Mouse (Mus musculus) embryonic facial prominence, embryonic 11.5 days (tissue): ENCODE results near the gene 1700016D06Rik. TPM values are rescaled to one million over a fixed set of nuclear protein-coding genes. Genes with fewer than 3 reads are reported as not detected.

ENCODE experiments used
- ATAC-seq: fragments of 200-750 bp; cut with Nextera tagmentation; replicated peaks from 2 replicates; pipeline ENCODE4 v1.8.0; 2017; ENCODE audit warnings: low read depth; ENCODE audit not compliant: insufficient number of reproducible peaks, low FRiP score, low TSS enrichment
- DNase-seq: peaks from one replicate; pipeline ENCODE4 v3.0.0-alpha.2; 2015; ENCODE audit warnings: low spot score
- H3K27ac ChIP-seq: fragments of 300-500 bp; sonication (generic); replicated peaks from 2 replicates; pipeline ENCODE4 v1.5.1; 2014; ENCODE audit warnings: mild to moderate bottlenecking, low read depth, low read length, control low read depth
- H3K27me3 ChIP-seq: fragments of 300-500 bp; sonication (generic); 2 replicates; pipeline ENCODE4 v1.6.1; 2014; ENCODE audit warnings: mild to moderate bottlenecking, low read length, moderate library complexity, mixed read lengths; ENCODE audit not compliant: control insufficient read depth, insufficient read depth
- H3K36me3 ChIP-seq: fragments of 300-500 bp; sonication (generic); replicated peaks from 2 replicates; pipeline ENCODE4 v1.6.1; 2014; ENCODE audit warnings: low read depth, mild to moderate bottlenecking, low read length, moderate library complexity, mixed read lengths; ENCODE audit not compliant: control insufficient read depth, insufficient read depth
- H3K4me1 ChIP-seq: fragments of 300-500 bp; sonication (generic); 2 replicates; pipeline ENCODE4 v1.6.1; 2014; ENCODE audit warnings: low read length, mixed read lengths; ENCODE audit not compliant: control insufficient read depth, insufficient read depth
- H3K4me2 ChIP-seq: fragments of 300-500 bp; sonication (generic); 2 replicates; pipeline ENCODE4 v1.6.1; 2014; ENCODE audit warnings: low read depth, mild to moderate bottlenecking, control low read depth, low read length, moderate library complexity
- H3K4me3 ChIP-seq: fragments of 300-500 bp; sonication (generic); 2 replicates; pipeline ENCODE4 v1.5.1; 2014; ENCODE audit warnings: low read depth, low read length, control low read depth
- H3K9ac ChIP-seq: fragments of 300-500 bp; sonication (generic); replicated peaks from 2 replicates; pipeline ENCODE4 v1.6.1; 2014; ENCODE audit warnings: mild to moderate bottlenecking, control low read depth, low read length
- H3K9me3 ChIP-seq: fragments of 300-500 bp; sonication (generic); replicated peaks from 2 replicates; pipeline ENCODE4 v1.6.1; 2016; ENCODE audit warnings: mild to moderate bottlenecking, low read length, inconsistent platforms, mixed read lengths; ENCODE audit not compliant: control insufficient read depth
- WGBS: fragments of 180-500 bp; shearing (Covaris S2); extraction: QIAGEN DNeasy Blood & Tissue Kit; methylation state at CpG from one replicate; pipeline ENCODE4 v1.1.7; 2014; 5-methylcytosine and 5-hydroxymethylcytosine counted together
- polyA plus RNA-seq: library from polyadenylated mRNA; unstranded; fragments of >200 nt; fragmentation: Nextera tagmentation; extraction: Ambion mirVana; gene quantifications from 2 replicates; pipeline ENCODE4 v1.2.1, GENCODE M21; 2014

1700016D06Rik gene
- polyA plus RNA-seq, 1 experiment from 2014 or later, result not detected

DNA sequence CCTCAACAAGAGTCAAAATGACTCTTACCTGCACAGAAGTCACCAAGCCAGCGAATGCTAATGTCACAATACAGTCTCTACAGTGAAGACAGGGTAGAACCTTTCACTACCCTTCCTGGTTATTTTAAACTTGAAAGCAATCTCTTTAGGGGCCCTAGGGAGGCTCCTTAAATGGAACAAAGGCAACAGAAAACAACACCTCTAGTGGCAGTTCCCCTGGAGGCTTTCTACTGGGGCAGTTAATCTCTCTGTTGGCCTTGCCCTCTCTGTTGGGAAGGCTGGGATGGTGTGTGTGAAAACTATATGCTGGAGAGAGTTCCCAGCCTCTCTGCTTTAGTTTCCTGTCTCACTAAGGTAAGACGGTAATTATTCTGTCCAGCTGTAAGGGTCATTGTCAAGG is 60.3 kb downstream of the 1700016D06Rik start:
- Histone ChIP-seq H3K4me2 (no peak overlapping the region), H3K9ac (no peak overlapping the region), H3K36me3 (no peaks in the 10 kb centered on the region), H3K27me3 (no peaks in the 10 kb centered on the region), H3K27ac (no peak overlapping the region), H3K4me1 (no peaks in the 10 kb centered on the region), H3K9me3 (no peaks in the 10 kb centered on the region), H3K4me3 (no peak overlapping the region)
- DNase-seq (no peak), ATAC-seq (no peak)
- 40% methylated on average over 2 of the region's 2 CpGs for WGBS

DNA sequence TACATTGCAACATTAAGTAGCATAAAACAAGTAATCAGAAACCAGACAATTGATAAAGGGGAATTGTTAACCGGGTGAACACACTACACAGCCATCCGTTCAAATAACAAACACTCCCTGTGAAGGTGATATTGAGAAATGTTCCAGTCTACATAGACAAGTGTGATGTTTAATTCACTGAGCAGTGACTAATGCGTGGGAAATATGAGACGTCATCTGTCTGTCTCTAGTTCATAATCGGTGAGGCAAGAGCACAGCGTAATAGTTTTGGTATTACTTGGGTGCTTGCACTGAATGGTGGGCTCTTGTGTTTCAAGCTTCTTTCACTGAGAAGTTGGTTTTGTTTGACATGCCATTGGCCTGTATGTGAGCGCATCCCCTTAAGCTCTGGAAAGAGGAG is 63.3 kb downstream of the 1700016D06Rik start:
- WGBS, result 93% methylated on average over 7 of the region's 7 CpGs
- no peak overlapping the region for H3K4me2 ChIP-seq
- no peaks in the 10 kb centered on the region for H3K27me3 ChIP-seq
- no peaks in the 10 kb centered on the region for H3K9me3 ChIP-seq
- no peak overlapping the region for H3K4me3 ChIP-seq
- no peaks in the 10 kb centered on the region; the same call in 1 of the 2 replicates for H3K4me1 ChIP-seq
- H3K9ac ChIP-seq, result no peak overlapping the region
- H3K27ac ChIP-seq, result no peak overlapping the region
- ATAC-seq, result no peak
- no peaks in the 10 kb centered on the region for H3K36me3 ChIP-seq
- no peak for DNase-seq

DNA sequence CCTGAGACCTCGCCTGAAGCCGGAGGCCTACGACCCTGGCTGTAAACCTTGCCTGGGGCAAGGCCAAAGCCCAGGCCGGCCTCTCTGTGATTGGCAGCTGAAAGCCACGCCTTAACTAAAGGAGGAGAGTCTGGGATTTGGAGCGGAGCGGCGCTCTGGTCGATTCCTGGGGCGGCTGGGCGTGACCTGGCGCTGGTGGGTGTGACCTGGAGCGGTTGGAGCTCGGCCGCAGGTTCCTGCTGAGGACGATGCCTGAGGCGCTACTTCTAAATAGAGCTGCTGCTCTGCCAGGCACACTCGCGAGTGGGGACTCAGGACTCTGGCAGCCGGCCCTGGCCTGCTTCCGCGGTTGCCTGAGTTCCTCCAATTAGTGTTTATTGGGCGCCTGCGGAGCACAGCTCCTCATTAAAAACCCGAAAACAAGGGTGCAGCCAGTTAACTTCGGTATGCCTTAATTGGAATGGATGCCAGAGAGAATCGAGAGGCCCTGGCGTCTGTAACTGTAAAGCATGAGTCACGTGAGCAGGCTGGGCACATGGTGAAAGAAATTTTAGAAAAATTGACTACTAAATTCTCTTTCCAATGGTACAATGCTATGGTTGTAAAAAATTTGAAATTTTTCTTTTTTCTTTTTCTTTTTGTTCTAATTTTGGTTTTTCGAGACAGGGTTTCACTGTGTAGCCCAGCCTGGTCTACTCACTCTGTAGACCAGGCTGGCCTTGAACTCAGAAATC is 64.4 kb downstream of the 1700016D06Rik start:
- no peaks in the 10 kb centered on the region for H3K9me3 ChIP-seq
- 4% methylated on average over 30 of the region's 30 CpGs for WGBS

DNA sequence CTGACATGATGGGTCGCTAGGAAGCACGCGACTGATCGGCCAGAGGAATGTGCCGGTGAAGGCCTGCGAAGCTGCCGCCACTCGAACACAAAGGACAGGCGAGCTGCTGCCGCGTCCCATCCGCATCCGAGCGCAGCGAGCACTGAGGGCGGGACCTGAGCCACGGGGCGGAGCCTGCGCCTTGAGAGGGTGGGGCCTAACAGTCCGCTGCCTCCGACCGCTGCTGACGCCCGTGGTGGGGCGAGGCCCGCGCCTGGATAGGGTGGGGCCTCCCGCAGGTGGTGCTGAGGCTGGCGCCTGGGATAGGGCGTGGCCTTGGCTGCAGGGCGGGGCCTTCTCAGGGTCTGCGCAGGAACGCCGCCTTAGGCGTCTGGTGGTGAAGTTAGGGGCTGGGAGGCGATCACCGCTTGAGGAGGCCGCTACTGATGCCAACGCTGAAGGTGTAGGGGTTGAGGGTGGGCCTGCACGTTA is 65.2 kb downstream of the 1700016D06Rik start, which contains the start of gene Ankrd10:
Ankrd10 (minus strand) TSS at position 147 of the 471 bp plus-strand sequence.
- ATAC-seq (peak; percentile 94), DNase-seq (peak; percentile 98)
- no peaks in the 10 kb centered on the region for H3K27me3 ChIP-seq
- peak within 1 kb of the TSS; percentile 98 for H3K27ac ChIP-seq
- H3K9ac ChIP-seq, result peak within 1 kb of the TSS; percentile 98
- H3K36me3 ChIP-seq, result peaks cover 7% of the 10 kb centered on the region
- H3K4me3 ChIP-seq, result peak within 1 kb of the TSS; percentile 94
- 0% methylated on average over 40 of the region's 40 CpGs for WGBS
- H3K9me3 ChIP-seq, result no peaks in the 10 kb centered on the region
- H3K4me1 ChIP-seq, result no peaks in the 10 kb centered on the region; the same call in 1 of the 2 replicates
- peak within 1 kb of the TSS; percentile 78 for H3K4me2 ChIP-seq

More for the DNA sequence above, 64.4 kb downstream of the 1700016D06Rik start:
- peak; percentile 60 for ATAC-seq
- Histone ChIP-seq H3K36me3 (0 out of 2 replicates have a peak, but pooled peaks cover 3% of the 10 kb centered on the region), H3K9ac (peak overlapping the region; percentile 38), H3K4me2 (peak overlapping the region; percentile 76), H3K4me3 (peak overlapping the region; percentile 94), H3K4me1 (no peaks in the 10 kb centered on the region; the same call in 1 of the 2 replicates), H3K27ac (peak overlapping the region; percentile 98), H3K27me3 (no peaks in the 10 kb centered on the region)
- DNase-seq, result peak; percentile 79

DNA sequence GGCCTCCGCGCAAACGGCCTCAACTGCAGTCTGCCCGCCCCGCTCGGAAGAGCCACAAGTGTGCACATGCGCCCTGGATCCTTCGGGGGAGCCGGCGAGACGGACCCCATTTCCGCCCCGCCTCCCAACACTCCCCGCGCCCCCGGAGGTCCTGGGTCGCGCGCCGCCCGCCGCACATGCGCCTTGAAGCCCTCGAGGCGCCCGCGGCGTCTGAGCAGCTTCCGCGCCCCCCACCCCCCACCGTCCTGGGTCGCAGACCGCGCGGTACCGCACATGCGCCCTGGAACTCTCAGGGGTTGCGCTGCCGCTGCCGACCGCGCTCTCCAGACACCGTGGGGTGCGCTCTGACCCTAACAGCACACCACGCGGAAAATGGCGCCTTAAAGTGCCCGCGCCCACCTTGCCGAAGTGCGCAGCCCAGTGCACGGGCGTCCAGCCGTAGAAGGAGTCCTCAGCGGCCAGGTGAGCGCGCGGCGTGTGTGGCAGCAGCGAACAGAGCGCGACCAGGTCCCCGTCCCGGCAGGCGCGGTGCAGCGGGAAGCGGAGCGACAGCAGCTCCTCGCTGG is 65.8 kb downstream of the 1700016D06Rik start:
- peak overlapping the region; percentile 94 for H3K4me3 ChIP-seq
- ATAC-seq (peak; percentile 88), DNase-seq (peak; percentile 95)
- under 1% methylated on average over 69 of the region's 70 CpGs for WGBS
- H3K27me3 ChIP-seq, result no peaks in the 10 kb centered on the region
- peak overlapping the region; percentile 98 for H3K9ac ChIP-seq
- no peaks in the 10 kb centered on the region; the same call in 1 of the 2 replicates for H3K4me1 ChIP-seq
- H3K27ac ChIP-seq, result peak overlapping the region; percentile 98
- H3K4me2 ChIP-seq, result peak overlapping the region; percentile 78
- H3K9me3 ChIP-seq, result no peaks in the 10 kb centered on the region
- peaks cover 8% of the 10 kb centered on the region for H3K36me3 ChIP-seq

DNA sequence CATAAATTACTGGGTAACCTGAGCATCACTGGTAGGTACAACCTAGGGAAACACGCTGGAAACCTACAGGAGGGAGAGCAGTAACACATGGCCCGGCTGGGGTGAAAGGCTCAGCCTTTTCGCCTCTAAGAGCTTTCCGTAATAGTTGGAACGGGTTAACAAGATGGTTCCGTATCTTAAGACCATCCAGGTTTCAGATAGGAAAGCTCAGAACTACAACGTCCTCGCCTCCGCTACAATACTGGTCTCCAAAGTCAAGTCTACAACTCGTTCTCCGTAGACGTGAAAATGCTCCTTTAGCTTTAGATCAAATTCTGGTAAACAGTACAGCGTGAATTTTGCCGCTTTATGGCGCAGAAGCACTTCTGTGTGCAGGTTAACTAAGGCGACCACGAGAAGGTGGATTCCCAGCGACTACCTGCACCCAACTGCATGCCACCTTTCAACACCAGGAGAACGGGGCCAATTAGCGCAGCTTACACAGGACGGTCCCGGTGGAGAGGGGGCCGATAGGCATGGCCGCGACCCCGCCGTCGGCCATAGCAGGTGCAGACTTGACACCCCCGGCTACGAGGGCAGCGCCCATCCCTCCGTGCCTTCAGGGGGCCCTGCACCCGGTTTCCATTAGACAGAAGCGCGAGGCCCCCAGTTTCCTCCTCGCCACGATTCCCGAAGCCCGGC is 66.4 kb downstream of the 1700016D06Rik start:
- Histone ChIP-seq H3K27ac (no peak overlapping the region), H3K36me3 (peaks cover 8% of the 10 kb centered on the region), H3K27me3 (no peaks in the 10 kb centered on the region), H3K4me1 (no peaks in the 10 kb centered on the region; the same call in 1 of the 2 replicates), H3K9me3 (no peaks in the 10 kb centered on the region), H3K4me2 (peak overlapping the region; percentile 78), H3K9ac (peak overlapping the region; percentile 98), H3K4me3 (peak overlapping the region; percentile 94)
- WGBS, result under 1% methylated on average over 39 of the region's 39 CpGs
- ATAC-seq (peak; percentile 1; the same call in 1 of the 2 replicates), DNase-seq (peak; percentile 17)

DNA sequence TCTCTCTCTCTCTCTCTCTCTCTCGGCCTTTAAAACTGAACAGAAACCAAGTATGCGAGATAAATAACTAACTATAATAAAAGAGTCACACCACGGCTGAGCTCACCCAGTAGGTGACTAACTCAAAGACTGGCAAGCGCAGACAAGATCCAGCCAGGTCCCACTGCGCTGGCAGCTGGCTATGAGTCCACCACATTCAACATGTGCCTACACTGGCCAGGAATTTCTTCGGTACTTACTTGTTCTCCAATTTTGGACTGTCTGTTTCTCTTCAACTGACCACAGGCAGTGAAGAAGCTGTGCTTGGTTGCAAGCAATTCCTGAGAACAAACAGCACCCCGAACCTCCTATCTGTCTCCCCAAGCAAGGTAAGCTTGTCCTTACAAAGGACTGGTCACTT is 67.4 kb downstream of the 1700016D06Rik start:
- Histone ChIP-seq H3K4me2 (peak overlapping the region; percentile 78), H3K4me3 (peak overlapping the region; percentile 94), H3K27me3 (no peaks in the 10 kb centered on the region), H3K9ac (0 out of 2 replicates have a peak overlapping the region, but pooled peaks have one; percentile 23), H3K4me1 (no peaks in the 10 kb centered on the region; the same call in 1 of the 2 replicates), H3K36me3 (peaks cover 10% of the 10 kb centered on the region), H3K27ac (no peak overlapping the region), H3K9me3 (no peaks in the 10 kb centered on the region)
- ATAC-seq (no peak), DNase-seq (no peak)
- WGBS, result 76% methylated on average over 7 of the region's 7 CpGs
